Mouse (Mus musculus) heart, embryonic 13.5 days (tissue): ENCODE data around the gene Aoc1. TPM values are rescaled to one million over a fixed set of nuclear protein-coding genes. Genes with fewer than 3 reads are reported as not detected.

ENCODE experiments used
- ATAC-seq: fragments of 200-750 bp; cut with Nextera tagmentation; 2 replicates; pipeline ENCODE4 v1.8.0; 2017; ENCODE audit warnings: moderate TSS enrichment; ENCODE audit not compliant: insufficient number of reproducible peaks, low FRiP score, low TSS enrichment; ENCODE audit errors: extremely low read depth
- H3K27ac ChIP-seq: fragments of 300-500 bp; sonication (generic); replicated peaks from 2 replicates; pipeline ENCODE4 v1.5.1; 2015; ENCODE audit warnings: moderate library complexity, mild to moderate bottlenecking, inconsistent platforms
- H3K27me3 ChIP-seq: fragments of 300-500 bp; sonication (generic); replicated peaks from 2 replicates; pipeline ENCODE4 v1.6.1; 2015; ENCODE audit warnings: mild to moderate bottlenecking, inconsistent platforms
- H3K36me3 ChIP-seq: fragments of 300-500 bp; sonication (generic); 2 replicates; pipeline ENCODE4 v1.6.1; 2015; ENCODE audit warnings: mild to moderate bottlenecking, inconsistent platforms
- H3K4me1 ChIP-seq: fragments of 300-500 bp; sonication (generic); 2 replicates; pipeline ENCODE4 v1.6.1; 2015; ENCODE audit warnings: inconsistent platforms
- H3K4me2 ChIP-seq: fragments of 300-500 bp; sonication (generic); 2 replicates; pipeline ENCODE4 v1.6.1; 2015; ENCODE audit warnings: inconsistent platforms, mild to moderate bottlenecking, moderate library complexity
- H3K4me3 ChIP-seq: fragments of 300-500 bp; sonication (generic); 2 replicates; pipeline ENCODE4 v1.5.1; 2015; ENCODE audit warnings: moderate library complexity, mild to moderate bottlenecking, inconsistent platforms
- H3K9ac ChIP-seq: fragments of 300-500 bp; sonication (generic); 2 replicates; pipeline ENCODE4 v1.6.1; 2015; ENCODE audit warnings: inconsistent platforms, mild to moderate bottlenecking, moderate library complexity
- H3K9me3 ChIP-seq: fragments of 300-500 bp; sonication (generic); 2 replicates; pipeline ENCODE4 v1.6.1; 2016; ENCODE audit warnings: inconsistent platforms
- WGBS: fragments of 180-500 bp; shearing (Covaris S2); methylation state at CpG from one replicate; pipeline ENCODE4 v1.1.7; 2015; ENCODE audit warnings: mixed read lengths; 5-methylcytosine and 5-hydroxymethylcytosine counted together
- polyA plus RNA-seq: library from polyadenylated mRNA; unstranded; fragments of >200 nt; fragmentation: Nextera tagmentation; extraction: Ambion mirVana; gene quantifications from 2 replicates; pipeline ENCODE4 v1.2.1, GENCODE M21; 2015

Aoc1 gene
- polyA plus RNA-seq, 1 experiment from 2014 or later, result not detected

DNA sequence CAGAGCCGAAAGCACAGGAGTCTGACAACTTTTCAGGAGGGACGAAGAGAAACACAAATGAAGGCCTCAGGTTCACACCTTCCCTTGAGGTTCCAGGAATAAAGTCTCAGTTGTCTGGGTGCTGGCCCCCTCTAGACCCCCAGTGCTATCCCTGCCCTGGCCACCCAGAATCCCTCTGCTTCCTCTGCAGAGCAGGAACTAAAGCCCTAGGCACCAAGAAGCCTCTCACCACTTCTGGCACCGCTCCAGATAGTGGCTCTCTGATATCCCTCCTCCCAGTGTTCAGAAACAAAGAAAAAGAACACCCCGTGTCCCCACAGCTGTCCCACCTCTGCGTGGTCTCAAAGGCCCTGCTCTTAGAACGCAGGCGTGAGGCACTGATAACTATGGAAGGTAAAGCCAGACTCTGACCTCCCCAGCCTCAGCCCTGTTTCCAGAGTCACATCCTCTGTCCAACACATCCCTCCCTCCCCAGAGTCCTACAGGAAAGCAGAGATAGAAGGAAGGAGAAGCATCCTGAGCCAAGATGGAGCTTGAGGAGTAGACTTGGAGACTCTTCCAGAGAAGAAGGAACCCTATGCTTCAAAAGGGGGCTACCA lies 32.2 kb upstream of the Aoc1 start, which contains the start of gene Tmem176a:
Gene Tmem176a, plus strand, starts transcription at position 549 of the 599 bp plus-strand sequence.
- H3K9ac ChIP-seq, result peak within 1 kb of the TSS; percentile 83
- WGBS, result 6% methylated on average over 7 of the region's 7 CpGs
- no peak for ATAC-seq
- H3K9me3 ChIP-seq, result no peaks in the 10 kb centered on the region
- H3K4me2 ChIP-seq, result peak within 1 kb of the TSS; percentile 80
- H3K4me3 ChIP-seq, result peak within 1 kb of the TSS; percentile 64
- H3K36me3 ChIP-seq, result peaks cover 65% of the 10 kb centered on the region
- H3K4me1 ChIP-seq, result peaks cover 45% of the 10 kb centered on the region
- H3K27me3 ChIP-seq, result no peaks in the 10 kb centered on the region
- peak within 1 kb of the TSS; percentile 96 for H3K27ac ChIP-seq

DNA sequence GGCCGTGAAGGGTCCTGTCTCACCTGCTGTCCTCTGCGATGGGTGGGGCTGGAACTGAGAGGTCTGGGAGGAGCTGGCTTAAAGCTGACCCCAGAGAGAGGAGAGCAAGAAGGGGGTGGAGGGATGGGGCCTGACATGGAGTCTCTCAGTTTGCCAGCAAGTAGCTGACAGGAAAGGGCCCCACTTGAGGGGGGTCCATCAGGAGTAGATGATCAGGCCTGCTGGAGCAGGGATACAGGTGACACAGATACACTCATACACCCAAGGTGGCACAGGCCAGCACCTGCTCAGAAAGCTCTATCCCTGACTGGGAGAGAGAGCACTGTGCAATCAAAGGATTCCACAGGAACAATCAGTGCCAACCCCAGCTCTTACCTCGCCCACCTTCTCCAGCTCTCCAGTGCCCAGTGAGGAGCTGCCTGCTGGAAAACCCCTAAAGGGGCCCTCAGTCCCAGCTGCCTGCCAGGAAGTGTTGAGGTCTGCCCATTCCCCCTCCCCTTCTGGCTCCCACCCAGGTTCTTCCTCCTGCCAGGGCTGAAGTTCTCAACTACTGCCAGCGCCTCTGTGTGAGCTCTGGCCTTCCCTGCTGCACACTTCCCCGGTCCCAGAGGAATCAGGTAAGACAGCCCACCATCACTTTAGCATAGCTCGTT lies 31.6 kb upstream of the Aoc1 start, which contains the start of gene Tmem176b:
Gene Tmem176b, minus strand, starts transcription at position 524 of the 653 bp plus-strand sequence.
- 4% methylated on average over 6 of the region's 6 CpGs for WGBS
- Histone ChIP-seq H3K27me3 (no peaks in the 10 kb centered on the region), H3K4me1 (peaks cover 45% of the 10 kb centered on the region), H3K36me3 (peaks cover 64% of the 10 kb centered on the region), H3K9me3 (no peaks in the 10 kb centered on the region), H3K4me3 (peak within 1 kb of the TSS; percentile 64), H3K4me2 (peak within 1 kb of the TSS; percentile 80), H3K27ac (peak within 1 kb of the TSS; percentile 96), H3K9ac (peak within 1 kb of the TSS; percentile 83)
- peak; percentile 84 for ATAC-seq

DNA sequence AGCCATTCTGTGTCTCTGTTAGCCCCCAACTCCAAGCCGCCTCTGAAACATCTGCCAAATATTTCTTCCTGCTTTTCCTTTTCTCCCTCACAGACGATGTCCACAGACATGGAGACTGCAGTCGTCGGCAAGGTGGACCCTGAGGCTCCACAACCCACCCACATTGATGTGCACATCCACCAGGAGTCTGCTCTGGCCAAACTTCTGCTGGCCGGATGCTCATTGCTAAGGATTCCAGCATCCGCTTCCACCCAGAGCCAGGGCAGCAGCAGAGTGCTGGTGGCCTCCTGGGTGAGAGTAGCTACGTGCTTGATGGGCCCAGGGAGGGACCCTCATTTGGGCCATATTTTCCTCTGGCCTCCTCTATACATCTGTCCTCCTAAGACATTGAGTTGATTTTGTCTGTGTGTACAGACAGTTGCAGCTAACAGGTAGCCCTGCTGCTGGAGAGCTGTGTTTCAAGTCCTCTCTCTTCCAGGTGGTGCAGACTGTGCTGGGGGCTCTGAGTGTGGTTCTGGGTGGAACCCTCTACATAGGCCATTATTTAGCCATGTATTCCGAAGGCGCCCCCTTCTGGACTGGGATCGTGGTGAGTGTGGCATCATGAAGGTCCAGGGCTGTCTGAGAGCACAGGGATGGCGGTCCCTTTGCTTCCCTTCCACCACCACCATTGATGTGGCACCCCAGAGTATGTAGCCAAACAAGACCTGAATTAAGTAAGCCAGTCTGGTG lies 30.4 kb upstream of the Aoc1 start:
- Histone ChIP-seq H3K4me3 (peak overlapping the region; percentile 64), H3K27me3 (no peaks in the 10 kb centered on the region), H3K9ac (peak overlapping the region; percentile 83), H3K27ac (peak overlapping the region; percentile 96), H3K4me2 (peak overlapping the region; percentile 80), H3K4me1 (peaks cover 45% of the 10 kb centered on the region), H3K36me3 (peaks cover 52% of the 10 kb centered on the region), H3K9me3 (no peaks in the 10 kb centered on the region)
- no peak for ATAC-seq
- 56% methylated on average over 11 of the region's 11 CpGs for WGBS

DNA sequence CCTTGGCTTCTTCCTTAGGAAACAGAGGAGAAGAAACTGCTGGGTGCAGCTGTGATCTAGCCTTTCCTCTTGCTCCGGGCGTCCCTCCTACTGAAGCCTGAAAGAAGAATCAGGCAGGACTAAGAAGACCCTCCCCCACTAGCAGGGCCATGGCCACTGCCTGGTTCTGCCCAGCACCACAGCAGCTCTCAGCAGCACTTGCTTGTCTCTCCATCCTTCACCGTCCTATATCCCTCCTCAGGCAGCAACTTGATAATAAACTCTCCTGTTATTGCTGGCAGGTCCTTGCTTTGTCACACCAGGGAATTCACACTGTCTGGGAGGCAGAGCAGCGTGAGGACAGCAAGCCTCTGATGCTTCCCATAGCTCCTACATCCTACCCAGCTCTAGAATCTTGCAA lies 27.6 kb upstream of the Aoc1 start:
- Histone ChIP-seq H3K9me3 (no peaks in the 10 kb centered on the region), H3K9ac (no peak overlapping the region), H3K27ac (no peak overlapping the region), H3K4me2 (no peak overlapping the region), H3K4me1 (peaks cover 21% of the 10 kb centered on the region), H3K4me3 (no peak overlapping the region), H3K27me3 (no peaks in the 10 kb centered on the region), H3K36me3 (peaks cover 39% of the 10 kb centered on the region)
- ATAC-seq, result no peak
- 44% methylated on average over 4 of the region's 4 CpGs for WGBS

DNA sequence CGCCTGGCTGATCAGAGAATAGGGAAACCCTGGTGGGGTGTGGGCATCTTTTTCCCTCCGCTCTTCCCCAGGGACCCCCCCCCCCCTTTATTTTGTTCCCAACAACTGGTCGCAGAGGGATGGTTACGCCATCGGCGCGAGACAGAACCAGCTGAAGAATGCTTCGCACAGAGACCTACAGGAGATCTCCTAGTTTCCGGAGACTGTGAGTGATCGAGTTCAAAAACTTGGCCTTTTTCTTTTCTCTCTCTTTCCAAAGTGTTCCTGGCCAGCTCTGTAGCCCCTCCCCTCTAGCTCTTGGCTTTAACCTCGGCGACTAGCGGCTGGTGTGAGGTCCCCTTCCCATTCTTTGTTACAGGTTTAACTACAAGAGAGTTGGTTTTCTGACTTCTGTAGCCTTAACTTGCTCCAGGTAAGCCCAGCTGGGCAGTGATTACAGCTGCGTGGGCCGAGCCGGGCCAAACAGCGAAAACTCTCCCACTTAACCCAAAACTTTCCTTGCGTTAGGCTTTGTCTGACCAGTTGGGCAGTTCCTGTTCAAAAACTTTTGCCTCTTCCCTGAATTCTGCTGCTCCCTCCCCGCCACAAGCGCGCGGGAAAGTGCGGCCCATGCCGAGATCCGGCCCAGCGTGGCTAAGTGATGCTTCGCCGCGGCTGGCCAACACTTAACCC lies 20.7 kb upstream of the Aoc1 start:
- Histone ChIP-seq H3K9me3 (no peaks in the 10 kb centered on the region), H3K27me3 (no peaks in the 10 kb centered on the region)

DNA sequence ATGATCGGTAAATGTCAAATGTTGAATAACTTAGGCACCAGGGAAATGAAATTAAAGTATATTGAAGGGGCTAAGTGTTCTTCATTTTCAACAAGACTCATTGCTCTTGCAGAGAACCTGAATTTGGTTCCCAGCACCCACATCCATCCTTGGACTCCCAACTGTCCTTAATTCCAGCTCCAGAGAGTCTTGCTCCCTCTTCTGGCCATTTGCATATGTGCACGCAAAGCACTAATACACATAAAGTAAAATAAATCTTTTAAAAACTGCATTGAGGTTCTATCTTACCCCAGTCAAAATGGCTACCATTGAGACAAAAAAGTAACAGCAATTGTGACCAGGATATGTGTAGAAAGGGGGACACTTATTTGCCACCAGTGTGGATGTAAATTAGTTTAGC lies 18.5 kb upstream of the Aoc1 start:
- H3K27me3 ChIP-seq, result no peaks in the 10 kb centered on the region
- no peak overlapping the region for H3K4me3 ChIP-seq
- no peak overlapping the region for H3K9ac ChIP-seq
- ATAC-seq, result no peak
- H3K9me3 ChIP-seq, result no peaks in the 10 kb centered on the region
- WGBS, result 96% methylated on average over 2 of the region's 2 CpGs
- H3K27ac ChIP-seq, result no peak overlapping the region
- H3K36me3 ChIP-seq, result no peaks in the 10 kb centered on the region
- peaks cover 15% of the 10 kb centered on the region for H3K4me1 ChIP-seq
- no peak overlapping the region for H3K4me2 ChIP-seq

More for the DNA sequence above, 20.7 kb upstream of the Aoc1 start:
- H3K36me3 ChIP-seq, result no peaks in the 10 kb centered on the region
- ATAC-seq, result no peak; the same call in 1 of the 2 replicates
- H3K9ac ChIP-seq, result peak overlapping the region; percentile 79
- peak overlapping the region; percentile 55 for H3K4me3 ChIP-seq
- 1% methylated on average over 29 of the region's 29 CpGs for WGBS
- H3K4me2 ChIP-seq, result peak overlapping the region; percentile 76
- H3K27ac ChIP-seq, result peak overlapping the region; percentile 85
- H3K4me1 ChIP-seq, result peaks cover 10% of the 10 kb centered on the region

DNA sequence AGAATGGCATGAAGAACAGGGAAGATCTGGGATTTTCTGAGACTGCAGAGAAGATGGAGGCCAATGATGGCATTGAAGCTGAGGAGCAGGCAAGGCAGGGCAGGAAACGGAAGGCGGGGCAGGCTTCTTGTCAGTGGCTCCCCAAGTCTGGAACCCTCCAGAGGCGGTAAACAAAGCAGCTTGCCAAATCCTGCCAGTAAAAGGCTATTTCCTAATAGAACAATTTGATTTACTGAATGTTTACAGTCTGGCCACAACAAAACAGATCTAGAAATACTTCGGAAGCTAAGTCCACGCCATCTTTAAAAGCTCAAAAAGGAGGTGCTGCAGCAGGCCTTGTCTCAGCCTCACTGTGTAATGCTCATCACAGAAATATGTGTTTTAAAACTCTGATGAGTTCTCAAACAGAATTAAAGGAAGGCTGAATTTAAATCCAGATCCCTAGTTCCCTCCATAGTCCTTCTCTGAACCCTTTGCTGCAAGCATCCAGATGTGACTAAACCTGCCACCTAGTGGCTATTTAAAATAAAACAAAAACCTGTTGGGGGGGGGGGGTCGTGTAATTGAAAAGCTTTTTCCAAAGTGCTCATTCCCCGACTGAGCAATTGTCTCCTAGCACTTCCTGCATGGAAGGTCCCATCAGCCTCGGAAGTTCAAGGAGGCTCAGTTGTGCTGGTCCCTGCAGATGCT lies 14.9 kb upstream of the Aoc1 start:
- Histone ChIP-seq H3K9me3 (no peaks in the 10 kb centered on the region), H3K27ac (no peak overlapping the region), H3K4me2 (no peak overlapping the region), H3K4me3 (no peak overlapping the region), H3K27me3 (no peaks in the 10 kb centered on the region), H3K36me3 (no peaks in the 10 kb centered on the region), H3K9ac (no peak overlapping the region), H3K4me1 (peaks cover 19% of the 10 kb centered on the region)
- WGBS, result 46% methylated on average over 8 of the region's 8 CpGs
- ATAC-seq, result no peak

DNA sequence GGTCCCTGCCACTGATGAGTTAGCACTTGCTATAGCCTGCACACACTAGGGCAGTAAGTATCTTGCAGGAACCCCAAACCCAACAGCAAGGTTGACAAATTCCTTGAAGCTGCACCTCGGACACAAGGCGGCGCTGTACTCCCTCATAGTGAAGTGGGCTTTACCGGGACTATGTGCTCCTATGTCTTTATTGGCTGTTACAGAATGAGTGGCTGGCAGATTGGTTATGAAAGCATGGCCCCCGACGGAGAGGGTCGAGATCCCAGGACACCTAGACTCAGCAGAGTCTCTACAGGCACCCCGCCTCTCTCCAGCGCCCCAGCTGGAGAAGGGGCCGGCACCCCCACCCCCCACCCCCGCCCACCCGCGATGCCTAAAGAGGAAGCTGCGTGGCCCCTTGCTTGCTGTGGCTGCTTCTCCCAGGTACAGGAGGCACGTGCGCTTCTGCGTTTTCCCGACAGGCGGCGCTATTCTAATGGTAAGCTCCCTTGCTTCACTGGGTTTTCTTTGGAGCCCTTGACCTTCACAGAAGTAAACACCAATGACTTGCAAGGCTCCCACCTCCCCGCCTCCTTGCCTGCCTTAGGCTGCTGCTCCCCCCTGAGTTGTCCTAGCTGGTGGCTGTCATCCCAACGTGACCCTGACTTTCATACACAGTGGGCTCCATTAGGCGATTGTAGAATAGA lies 12.4 kb upstream of the Aoc1 start:
- Histone ChIP-seq H3K4me2 (peak overlapping the region; percentile 66), H3K27ac (no peak overlapping the region), H3K4me1 (peaks cover 20% of the 10 kb centered on the region), H3K4me3 (peak overlapping the region; percentile 47), H3K9me3 (no peaks in the 10 kb centered on the region), H3K36me3 (no peaks in the 10 kb centered on the region), H3K9ac (peak overlapping the region; percentile 71), H3K27me3 (no peaks in the 10 kb centered on the region)
- no peak; the same call in 1 of the 2 replicates for ATAC-seq
- 11% methylated on average over 23 of the region's 23 CpGs for WGBS

DNA sequence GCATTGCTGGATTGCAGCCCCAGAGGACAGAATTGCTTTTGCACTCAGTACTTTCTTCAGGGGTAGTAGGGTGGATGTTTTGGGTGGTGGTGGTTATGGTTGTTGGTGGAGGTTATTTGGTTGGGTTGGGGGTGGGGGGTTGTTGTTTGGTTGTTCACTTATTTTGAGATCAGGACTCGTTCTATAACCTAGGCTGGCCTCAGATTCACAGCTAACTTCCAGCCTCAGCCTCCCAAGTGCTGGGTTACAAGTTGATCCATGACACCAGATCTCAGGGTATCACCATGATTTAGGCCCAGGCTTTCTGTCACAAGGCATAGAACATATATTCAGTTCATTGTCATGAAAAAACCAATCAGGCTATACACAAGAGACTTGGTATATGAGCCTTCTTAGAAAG lies 11.8 kb upstream of the Aoc1 start:
- WGBS, result 77% methylated on average over 1 of the region's 1 CpGs
- Histone ChIP-seq H3K27ac (no peak overlapping the region), H3K4me1 (peaks cover 20% of the 10 kb centered on the region), H3K27me3 (no peaks in the 10 kb centered on the region), H3K4me2 (no peak overlapping the region), H3K36me3 (no peaks in the 10 kb centered on the region), H3K9ac (no peak overlapping the region), H3K9me3 (no peaks in the 10 kb centered on the region), H3K4me3 (no peak overlapping the region)
- ATAC-seq, result no peak

DNA sequence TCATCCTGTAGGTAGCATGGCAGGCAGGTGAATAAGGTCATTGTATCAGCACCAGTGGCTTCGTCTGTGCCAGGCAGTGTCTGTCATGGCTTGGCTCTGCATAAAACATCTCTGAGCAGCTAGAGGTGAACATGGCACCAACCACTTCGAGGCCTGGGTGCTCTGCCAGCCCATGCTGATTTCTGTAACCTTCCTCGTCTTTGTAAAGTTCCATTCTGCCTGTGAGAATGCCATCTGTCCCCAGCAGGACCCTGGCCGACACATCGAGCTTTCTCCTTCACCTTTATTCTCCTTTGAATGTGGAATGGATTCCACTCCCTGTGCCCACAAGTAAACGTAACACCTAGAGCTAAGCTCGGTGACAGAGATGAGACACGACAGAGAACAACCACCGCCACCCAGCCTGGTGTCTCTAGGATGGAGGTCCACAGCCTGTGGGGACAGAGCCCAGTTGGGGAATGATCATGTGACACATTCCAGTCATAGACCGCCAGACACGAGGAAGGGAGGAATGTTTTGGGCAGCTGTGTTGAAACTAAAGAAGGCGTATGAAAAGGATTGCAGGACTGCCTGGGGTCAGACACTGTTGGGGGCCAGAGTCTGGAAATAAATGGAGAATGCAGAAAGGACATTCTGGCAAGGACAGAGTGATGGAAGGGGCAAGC lies 10.9 kb upstream of the Aoc1 start:
- ATAC-seq, result no peak
- no peak overlapping the region for H3K4me3 ChIP-seq
- H3K36me3 ChIP-seq, result no peaks in the 10 kb centered on the region
- H3K27me3 ChIP-seq, result no peaks in the 10 kb centered on the region
- H3K9ac ChIP-seq, result no peak overlapping the region
- H3K4me2 ChIP-seq, result no peak overlapping the region
- 63% methylated on average over 12 of the region's 12 CpGs for WGBS
- no peaks in the 10 kb centered on the region for H3K9me3 ChIP-seq
- no peak overlapping the region for H3K27ac ChIP-seq
- H3K4me1 ChIP-seq, result peaks cover 20% of the 10 kb centered on the region
